Mouse (Mus musculus): ENCODE measurements at regions not wholly inside any gene's neighbourhood (a gene's known extent, or its start where the extent isn't known, plus 50 kb on each side); places are given as distances from the start of the nearest gene placed in this dataset.
A peak's percentile ranks its signal among the peaks of the same experiment; 100 is the strongest.

DNA sequence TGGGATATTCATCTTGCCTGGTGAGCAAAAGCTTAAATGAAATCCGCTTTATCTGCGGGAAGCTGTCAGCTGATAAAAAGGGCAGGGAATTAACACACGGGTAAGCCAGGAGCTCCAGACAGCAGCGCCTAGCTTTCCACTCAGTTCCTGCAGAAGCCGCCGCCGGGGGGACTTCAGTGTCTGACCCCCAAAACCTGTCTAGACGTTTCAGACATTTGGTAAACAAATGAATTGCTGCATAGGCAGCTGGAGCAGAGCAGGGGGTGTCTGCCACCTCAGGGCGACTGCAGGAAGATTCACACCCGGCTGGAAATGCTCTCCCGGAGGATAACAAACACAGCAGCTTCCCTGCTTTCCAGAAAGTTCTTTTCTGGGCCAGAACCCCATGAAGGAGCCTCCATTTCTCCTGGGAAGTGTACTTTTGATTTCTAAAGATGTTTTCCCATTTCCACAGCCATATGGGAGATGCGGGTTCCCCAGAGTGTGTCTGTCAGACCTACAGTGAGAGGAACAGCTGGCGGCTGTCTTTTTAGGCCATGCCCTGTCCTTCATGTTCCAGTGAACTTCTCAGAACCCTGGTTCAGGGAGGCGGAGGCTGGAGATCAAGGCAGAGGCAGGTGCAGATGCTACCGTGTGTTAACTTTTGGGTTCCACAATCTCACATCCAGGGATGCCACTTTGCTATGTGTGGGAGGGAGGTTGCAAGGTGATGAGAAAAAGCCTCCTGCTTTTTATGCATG is 58.7 kb upstream of the Pmepa1 start:
- DNase-seq (ENCODE audit: low spot score in 2 of 2), result no peak

DNA sequence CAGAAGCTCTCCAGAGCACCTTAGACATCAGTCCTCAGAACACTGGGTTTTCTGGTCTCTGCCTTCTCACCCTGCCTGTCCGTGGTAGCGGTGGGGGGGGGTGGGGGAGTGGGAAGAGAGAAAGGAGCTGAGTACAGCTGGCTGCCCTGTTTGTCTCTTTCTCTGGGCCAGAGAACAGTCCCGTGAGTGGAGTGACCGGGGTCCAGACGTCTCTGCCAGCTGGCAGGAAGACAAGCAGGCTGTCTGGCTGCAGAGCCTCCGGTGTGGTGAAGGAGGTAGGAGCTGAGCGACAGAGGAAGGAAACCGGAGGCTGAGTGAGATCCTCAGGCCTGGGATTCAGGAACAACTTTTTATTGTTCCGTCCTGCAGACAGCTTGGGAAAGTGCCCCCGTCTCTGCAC is 59.5 kb upstream of the Pmepa1 start:
- DNase-seq (ENCODE audit: low spot score in 2 of 2), result peak in 1 of 2 experiments; percentile 67

DNA sequence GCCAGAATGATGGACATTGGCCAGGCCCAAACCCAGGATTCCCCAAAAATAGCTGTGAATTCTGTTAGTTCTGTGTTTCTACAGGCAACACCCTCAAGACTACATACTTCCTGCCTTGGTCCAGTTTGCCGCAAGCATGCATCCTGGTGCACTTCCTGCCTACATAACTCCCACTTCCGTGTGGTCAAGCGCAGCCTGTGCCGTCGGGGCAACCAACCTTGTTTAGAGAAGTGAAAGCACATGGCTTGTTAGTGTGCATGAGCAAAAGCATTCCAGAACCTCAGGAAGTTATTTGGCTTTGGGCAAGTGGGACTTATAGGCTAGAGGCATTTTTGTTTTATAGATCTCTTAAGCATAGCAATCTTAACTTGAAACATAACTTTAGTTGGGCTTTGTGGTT is 61.3 kb upstream of the Pmepa1 start:
- no peak for DNase-seq (ENCODE audit: low spot score in 2 of 2)

- DNase-seq (ENCODE audit: low spot score in 2 of 2), result peak in 1 of 2 experiments; percentile 65
These were observed 62.3 kb upstream of the Pmepa1 start for GRCm38 (mm10) chr2:173338671-173339070.

DNA sequence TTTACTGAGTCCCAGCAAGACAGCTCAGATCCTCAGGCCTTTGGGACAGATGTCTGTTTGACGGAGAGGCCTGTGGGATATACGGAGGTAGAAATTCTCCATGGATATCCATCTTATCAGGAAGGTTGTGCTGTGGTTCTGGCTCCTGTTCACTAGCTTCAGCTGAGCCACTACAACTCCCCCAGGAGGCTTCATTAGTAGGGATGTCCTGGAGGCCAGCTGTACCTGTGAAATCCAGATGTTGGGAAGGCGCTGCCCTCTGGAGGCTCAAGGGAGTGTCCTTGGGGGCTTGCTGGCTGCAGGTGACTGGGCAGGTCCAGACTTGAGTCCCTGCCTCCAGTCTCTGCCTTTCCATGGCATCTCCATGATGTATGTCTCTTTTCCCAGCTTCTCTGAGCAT is 62.9 kb upstream of the Pmepa1 start:
- no peak for DNase-seq (ENCODE audit: low spot score in 2 of 2)

GRCm38 (mm10) chr2:173340044-173340601 is 63.8 kb upstream of the Pmepa1 start:
- no peak for DNase-seq (ENCODE audit: low spot score in 2 of 2)

DNA sequence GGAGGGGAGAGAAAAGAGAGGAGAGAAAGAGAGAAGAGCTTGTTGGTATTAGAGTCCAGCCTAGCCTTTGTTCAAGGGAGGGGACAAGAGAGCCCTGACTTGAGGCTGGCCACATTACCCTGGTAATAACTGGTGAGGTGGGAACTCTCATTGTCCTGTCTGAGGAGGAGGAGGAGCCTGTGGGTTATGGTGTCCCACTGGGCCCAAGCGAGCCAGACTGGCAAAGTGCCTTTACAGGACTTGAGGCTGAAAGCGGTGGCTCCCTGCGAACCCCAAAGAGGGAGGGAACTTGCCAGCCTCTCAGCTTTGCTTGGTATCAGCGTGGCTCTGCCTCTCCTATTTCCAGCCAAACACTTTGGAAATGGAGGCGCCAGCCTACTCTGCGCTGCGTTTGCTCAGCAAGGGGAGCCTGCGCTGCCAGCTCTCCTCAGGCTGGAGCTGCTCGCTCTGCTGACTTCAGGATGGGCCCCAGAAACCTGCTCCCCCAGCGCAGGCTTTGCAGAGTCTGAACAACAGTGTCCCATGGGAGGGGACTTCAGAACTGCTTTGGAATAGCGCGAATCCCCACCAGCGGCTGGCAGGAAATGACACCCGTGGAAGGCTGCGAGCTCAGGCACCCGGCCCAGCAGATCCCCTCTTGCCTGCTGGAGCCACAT is 66.4 kb upstream of the Pmepa1 start:
- DNase-seq (ENCODE audit: low spot score in 2 of 2), result no peak

DNA sequence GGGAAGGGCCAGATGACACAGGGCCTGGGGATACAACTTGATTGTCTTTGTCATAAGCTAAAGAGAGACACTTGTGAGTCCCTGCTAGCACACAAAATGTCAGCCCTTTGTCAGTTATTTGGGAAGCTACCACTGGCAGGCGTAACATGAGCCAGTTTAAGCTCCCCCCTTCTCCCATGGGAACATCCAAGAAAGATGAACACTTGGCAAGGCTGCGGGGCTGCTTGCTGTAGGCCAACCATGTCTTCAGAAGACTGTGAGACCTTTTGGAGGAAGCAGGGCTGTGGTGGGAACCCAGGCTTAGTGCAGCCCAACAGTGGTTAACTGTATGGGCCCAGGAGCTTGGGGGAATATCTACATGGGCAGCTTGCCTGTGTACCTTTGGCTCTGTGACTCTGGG is 67.3 kb upstream of the Pmepa1 start:
- no peak for DNase-seq (ENCODE audit: low spot score in 2 of 2)

DNA sequence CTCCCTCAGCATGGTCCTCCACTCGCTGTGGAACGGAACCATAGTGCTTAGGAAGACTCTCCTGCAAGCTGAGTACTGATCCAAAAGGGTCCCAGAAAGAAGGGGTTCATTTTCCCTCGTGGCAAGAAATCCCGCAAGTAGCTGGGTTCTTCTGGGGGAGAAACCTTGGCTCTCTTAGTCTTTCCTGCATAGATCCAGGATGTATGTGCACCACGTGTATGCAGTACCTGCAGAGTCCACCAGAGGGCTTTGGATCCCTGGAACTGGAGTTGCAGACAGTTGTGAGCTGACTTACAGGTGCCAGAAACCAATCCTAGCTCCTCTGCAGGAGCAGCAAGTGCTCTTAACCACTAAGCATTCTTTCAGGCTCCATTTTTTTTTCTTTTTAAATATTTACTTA is 67.9 kb upstream of the Pmepa1 start:
- DNase-seq (ENCODE audit: low spot score in 2 of 2), result no peak

GRCm38 (mm10) chr2:173347341-173347740 is 71.0 kb upstream of the Pmepa1 start:
- DNase-seq (ENCODE audit: low spot score in 2 of 2), result no peak

DNA sequence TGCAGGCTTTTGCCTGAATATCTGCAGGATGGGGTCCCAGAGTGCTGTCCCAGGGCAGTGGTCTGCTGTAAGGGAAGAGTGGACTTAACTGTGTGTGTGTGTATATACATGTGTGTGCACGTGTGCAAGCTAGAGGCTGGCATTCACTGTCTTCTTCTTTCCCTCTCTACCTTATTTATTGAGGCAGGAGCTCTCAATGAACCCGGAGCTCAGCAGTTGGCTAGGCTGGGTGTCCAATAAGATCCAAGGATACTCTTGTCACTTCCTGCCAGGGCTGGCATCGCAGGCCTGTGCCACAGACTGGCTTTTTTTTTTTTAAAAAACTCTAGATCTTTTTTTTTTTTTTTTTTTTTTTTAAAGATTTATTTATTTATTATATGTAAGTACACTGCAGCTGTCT is 72.4 kb upstream of the Pmepa1 start:
- DNase-seq (ENCODE audit: low spot score in 2 of 2), result no peak

GRCm38 (mm10) chr2:173349510-173349909 is 73.2 kb upstream of the Pmepa1 start:
- no peak for DNase-seq (ENCODE audit: low spot score in 2 of 2)

- no peak for DNase-seq (ENCODE audit: low spot score in 2 of 2)
These were observed 73.6 kb upstream of the Pmepa1 start for GRCm38 (mm10) chr2:173349910-173350309.

GRCm38 (mm10) chr2:173350405-173350804 is 74.1 kb upstream of the Pmepa1 start:
- DNase-seq (ENCODE audit: low spot score in 2 of 2), result no peak

GRCm38 (mm10) chr2:173350831-173351230 is 74.5 kb upstream of the Pmepa1 start:
- DNase-seq (ENCODE audit: low spot score in 2 of 2), result no peak

DNA sequence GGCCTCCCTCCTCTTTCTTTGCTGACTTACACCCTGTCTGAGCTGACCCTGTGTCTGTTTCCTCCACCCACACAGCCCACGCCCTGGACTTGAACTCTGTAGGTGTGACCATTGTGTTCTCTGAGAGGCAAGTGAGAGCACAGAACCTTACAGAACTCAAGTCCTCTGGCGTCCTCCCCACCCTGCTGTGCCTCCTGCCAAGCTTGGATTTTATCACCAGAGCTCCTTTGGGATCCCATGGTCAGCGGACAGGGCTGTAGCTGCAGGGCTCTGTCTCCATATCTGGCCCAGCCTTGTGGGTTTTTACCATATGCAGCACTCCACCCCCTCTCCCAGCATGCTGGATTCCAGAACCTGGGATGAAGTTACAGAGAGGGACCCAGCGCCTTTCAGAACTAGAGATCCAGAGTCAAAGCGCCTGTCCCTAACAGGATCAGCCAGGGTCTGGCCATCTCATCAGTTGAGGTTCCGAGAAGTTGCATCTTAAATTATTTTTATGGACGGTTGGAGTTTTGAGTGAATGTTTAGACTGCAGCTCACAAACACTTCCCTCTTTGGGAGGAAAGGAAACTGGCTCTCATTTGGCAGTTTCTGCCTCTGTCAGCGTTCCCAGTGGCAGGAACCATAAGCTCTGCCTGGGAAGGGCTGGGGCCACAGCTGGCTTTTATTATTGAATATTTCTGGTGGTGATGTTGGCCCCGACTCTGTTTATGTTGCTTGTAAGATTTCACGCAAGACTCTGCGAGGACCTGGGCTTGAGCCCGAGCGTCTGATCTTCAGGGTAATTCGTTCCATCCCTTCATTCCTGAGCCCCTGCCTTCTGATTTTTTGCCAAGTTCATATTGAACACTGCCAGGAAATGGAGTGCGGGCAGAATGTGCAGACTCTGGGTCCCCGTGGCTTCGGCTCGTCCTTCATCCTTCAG is 75.8 kb upstream of the Pmepa1 start:
- DNase-seq (ENCODE audit: low spot score in 2 of 2), result peak; percentile 59 to 82

DNA sequence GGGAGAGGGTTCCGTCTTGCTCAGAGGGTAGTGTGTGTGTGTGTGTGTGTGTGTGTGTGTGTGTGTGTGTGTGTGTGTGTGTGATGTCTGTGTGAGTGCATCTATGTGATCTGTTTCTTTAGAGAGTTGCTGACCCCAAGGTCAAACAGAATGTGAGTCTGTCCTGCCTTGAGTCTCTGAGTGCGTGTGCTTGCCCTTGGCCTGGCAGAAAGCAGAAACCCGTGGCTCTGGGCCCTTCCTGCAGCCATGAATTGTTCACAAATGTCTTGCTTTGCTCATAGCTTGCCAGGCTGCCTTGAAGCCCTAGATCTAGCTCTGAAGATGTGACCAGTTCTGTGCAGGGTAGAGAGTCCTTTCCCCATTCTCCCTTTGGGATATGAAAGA is 76.4 kb upstream of the Pmepa1 start:
- no peak for DNase-seq (ENCODE audit: low spot score in 2 of 2)

DNA sequence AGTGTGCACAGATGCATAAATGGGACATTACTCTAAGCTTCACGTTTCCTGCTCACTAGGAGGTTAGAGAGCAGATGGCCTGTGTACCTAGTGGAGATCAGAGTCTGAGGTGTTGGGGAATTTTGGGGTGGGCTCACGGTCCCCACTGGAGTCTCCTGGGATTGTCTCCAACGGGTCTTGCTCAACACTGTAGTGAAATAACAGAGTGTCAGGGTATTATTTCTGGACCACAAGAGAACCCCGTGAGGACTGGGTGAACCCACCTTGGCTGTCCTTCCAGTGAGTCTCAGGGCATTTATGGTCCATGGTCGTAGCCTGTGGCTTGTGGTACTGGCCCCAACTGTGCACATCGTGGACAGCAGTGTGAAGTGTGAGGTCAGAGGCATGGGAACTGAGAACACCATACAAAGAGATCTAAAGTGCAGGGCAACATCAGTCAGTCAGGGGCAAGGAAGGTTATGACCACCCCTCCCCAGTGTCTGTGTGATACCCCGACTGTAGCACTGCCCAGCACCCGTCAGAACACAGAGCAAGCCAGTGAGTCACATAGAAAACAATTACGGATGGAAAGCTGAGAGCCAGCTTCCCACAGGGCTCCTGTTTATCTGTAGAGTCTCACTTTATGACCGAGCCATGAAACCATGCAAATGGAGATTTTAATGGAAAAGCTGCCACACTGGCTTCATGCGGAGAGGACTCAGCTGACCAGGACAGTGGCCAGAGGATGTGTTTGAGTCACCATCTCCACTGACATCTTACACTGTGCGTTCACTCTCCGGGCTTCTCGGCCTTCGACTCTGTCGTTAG is 77.3 kb upstream of the Pmepa1 start:
- DNase-seq (ENCODE audit: low spot score in 2 of 2), result no peak

GRCm38 (mm10) chr2:173356786-173357185 is 80.5 kb upstream of the Pmepa1 start:
- DNase-seq (ENCODE audit: low spot score in 2 of 2), result no peak

- DNase-seq (ENCODE audit: low spot score in 2 of 2), result no peak
These were observed 89.3 kb upstream of the Pmepa1 start for GRCm38 (mm10) chr2:173365441-173366166.

DNA sequence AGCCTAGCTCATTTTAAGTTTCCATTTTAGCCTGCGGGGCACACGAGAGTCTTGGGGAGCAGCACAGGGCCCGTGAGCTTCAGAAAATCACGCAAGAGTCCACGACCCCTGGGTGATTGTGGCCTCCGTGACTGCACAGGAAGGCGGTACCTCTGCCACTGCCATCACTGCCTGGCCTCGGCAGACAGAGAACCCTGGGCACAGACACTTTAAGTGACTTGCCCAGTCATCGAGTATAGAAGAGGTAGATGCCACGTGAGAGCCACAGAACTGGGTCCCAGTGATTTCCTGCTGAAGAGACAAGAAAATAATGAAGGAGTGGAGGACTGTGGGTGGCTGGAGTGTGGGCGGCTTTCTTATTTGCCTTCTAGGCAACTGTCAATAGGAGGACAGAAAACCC is 90.4 kb upstream of the Pmepa1 start:
- no peak for DNase-seq (ENCODE audit: low spot score in 2 of 2)
